Mouse (Mus musculus) heart, postnatal 0 days (tissue): ENCODE results near the gene Tpra1. TPM values are rescaled to one million over a fixed set of nuclear protein-coding genes. Genes with fewer than 3 reads are reported as not detected.

Experiments used
- ATAC-seq: fragments of 200-750 bp; cut with Nextera tagmentation; 2 replicates; pipeline ENCODE4 v1.8.0; 2017; ENCODE audit warnings: low read depth, moderate number of reproducible peaks, moderate library complexity; ENCODE audit not compliant: insufficient read depth
- DNase-seq: peaks from one replicate; pipeline ENCODE4 v3.0.0-alpha.2; 2016; ENCODE audit warnings: low spot score
- H3K27ac ChIP-seq: fragments of 300-500 bp; sonication (generic); 2 replicates; pipeline ENCODE4 v1.5.1; 2014; ENCODE audit warnings: low read depth, mild to moderate bottlenecking
- H3K27me3 ChIP-seq: fragments of 300-500 bp; sonication (generic); 2 replicates; pipeline ENCODE4 v1.6.1; 2014; ENCODE audit warnings: low read length, mixed read lengths; ENCODE audit not compliant: control insufficient read depth, insufficient read depth
- H3K36me3 ChIP-seq: fragments of 300-500 bp; sonication (generic); replicated peaks from 2 replicates; pipeline ENCODE4 v1.6.1; 2014; ENCODE audit warnings: low read length, mixed read lengths; ENCODE audit not compliant: control insufficient read depth, insufficient read depth
- H3K4me1 ChIP-seq: fragments of 300-500 bp; sonication (generic); 2 replicates; pipeline ENCODE4 v1.6.1; 2014; ENCODE audit warnings: antibody characterized with exemption; ENCODE audit not compliant: control insufficient read depth, insufficient read depth
- H3K4me2 ChIP-seq: fragments of 300-500 bp; sonication (generic); 2 replicates; pipeline ENCODE4 v1.6.1; 2014; ENCODE audit warnings: low read depth, mild to moderate bottlenecking, low read length, moderate library complexity
- H3K4me3 ChIP-seq: fragments of 300-500 bp; sonication (generic); 2 replicates; pipeline ENCODE4 v1.5.1; 2014; ENCODE audit warnings: low read depth, low read length
- H3K9ac ChIP-seq: fragments of 300-500 bp; sonication (generic); replicated peaks from 2 replicates; pipeline ENCODE4 v1.6.1; 2014; ENCODE audit warnings: low read depth, low read length, mixed read lengths
- H3K9me3 ChIP-seq: fragments of 300-500 bp; sonication (generic); replicated peaks from 2 replicates; pipeline ENCODE4 v1.6.1; 2016; ENCODE audit warnings: low read length; ENCODE audit not compliant: control insufficient read depth
- CTCF ChIP-seq: IDR thresholded peaks from 2 replicates; pipeline ENCODE4 v1.5.1; 2016; ENCODE audit warnings: antibody characterized with exemption, control low read depth, low read depth
- EP300 ChIP-seq: IDR thresholded peaks from 2 replicates; pipeline ENCODE4 v1.6.1; 2016; ENCODE audit warnings: antibody characterized with exemption, low read depth
- WGBS: fragments of 180-500 bp; shearing (Covaris S2); extraction: QIAGEN DNeasy Blood & Tissue Kit; methylation state at CpG from one replicate; pipeline ENCODE4 v1.1.7; 2014; 5-methylcytosine and 5-hydroxymethylcytosine counted together
- polyA plus RNA-seq: library from polyadenylated mRNA; unstranded; fragments of >200 nt; fragmentation: Nextera tagmentation; extraction: Ambion mirVana; gene quantifications from 2 replicates; pipeline ENCODE4 v1.2.1, GENCODE M21; 2015
- total RNA-seq: library from RNA; depleted of rRNA; stranded (reverse); fragments of >200 nt; gene quantifications from 2 replicates; pipeline ENCODE4 v1.2.3, GENCODE M21; 2014; ENCODE audit warnings: low replicate concordance

Gene Tpra1
- total and polyA plus RNA-seq, 2 experiments from 2014 or later: 39.1 to 131 TPM

DNA sequence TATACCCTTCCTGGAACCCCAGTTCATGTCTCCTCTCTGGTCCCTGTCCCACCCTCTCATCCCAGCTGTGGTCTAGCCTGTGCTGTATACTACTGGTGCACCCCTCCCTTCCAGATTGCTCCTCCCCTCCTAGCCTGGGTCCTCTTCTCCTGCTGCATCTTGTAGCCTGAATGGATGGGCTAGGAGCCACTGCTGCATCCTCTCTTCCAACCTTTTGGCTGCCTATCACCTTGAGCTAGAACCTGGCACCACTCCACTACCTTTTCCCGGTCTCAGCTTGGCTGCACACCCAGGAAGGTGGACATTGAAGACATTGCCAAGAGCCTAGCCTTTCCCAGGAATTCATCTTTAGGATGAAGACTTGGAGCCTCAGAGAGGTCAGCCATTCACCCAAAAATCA is 26.0 kb downstream of the Tpra1 start:
- no peak for TF ChIP-seq CTCF
- TF ChIP-seq EP300: no peak
- 71% methylated on average over 1 of the region's 1 CpGs for WGBS
- ATAC-seq: no peak
- Histone ChIP-seq H3K9ac (no peak overlapping the region), H3K27me3 (no peaks in the 10 kb centered on the region), H3K27ac (no peak overlapping the region), H3K4me2 (no peak overlapping the region), H3K36me3 (no peaks in the 10 kb centered on the region), H3K9me3 (no peaks in the 10 kb centered on the region), H3K4me1 (peaks cover 44% of the 10 kb centered on the region), H3K4me3 (no peak overlapping the region)
- no peak for DNase-seq

DNA sequence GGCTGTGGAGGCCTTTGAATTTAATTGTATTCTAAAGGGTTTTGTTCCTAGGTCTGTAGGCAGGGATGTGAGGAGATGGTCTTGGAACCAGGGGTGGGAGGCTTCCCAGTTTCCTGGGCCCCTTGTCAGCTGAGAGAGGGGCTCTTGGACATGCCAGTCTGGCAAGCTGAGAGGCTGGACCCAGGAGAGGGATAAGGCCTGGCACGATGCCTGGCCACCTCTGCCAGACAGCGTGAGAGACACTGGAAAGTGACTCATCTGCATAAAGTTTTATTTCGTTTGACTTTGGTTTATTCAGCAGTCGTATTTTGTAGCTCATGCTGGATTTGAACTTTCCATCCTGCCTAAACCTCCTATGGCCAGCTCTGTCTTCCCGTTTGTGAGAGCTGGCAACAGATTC is 26.5 kb downstream of the Tpra1 start:
- H3K9me3 ChIP-seq: no peaks in the 10 kb centered on the region
- H3K36me3 ChIP-seq: no peaks in the 10 kb centered on the region
- ATAC-seq: no peak
- H3K4me1 ChIP-seq: peaks cover 44% of the 10 kb centered on the region
- H3K4me2 ChIP-seq: no peak overlapping the region
- no peak for TF ChIP-seq CTCF
- TF ChIP-seq EP300: no peak
- WGBS: 42% methylated on average over 5 of the region's 5 CpGs
- no peaks in the 10 kb centered on the region for H3K27me3 ChIP-seq
- H3K27ac ChIP-seq: no peak overlapping the region
- DNase-seq: no peak
- H3K4me3 ChIP-seq: no peak overlapping the region
- H3K9ac ChIP-seq: 0 out of 2 replicates have a peak overlapping the region, but pooled peaks have one; percentile 8

DNA sequence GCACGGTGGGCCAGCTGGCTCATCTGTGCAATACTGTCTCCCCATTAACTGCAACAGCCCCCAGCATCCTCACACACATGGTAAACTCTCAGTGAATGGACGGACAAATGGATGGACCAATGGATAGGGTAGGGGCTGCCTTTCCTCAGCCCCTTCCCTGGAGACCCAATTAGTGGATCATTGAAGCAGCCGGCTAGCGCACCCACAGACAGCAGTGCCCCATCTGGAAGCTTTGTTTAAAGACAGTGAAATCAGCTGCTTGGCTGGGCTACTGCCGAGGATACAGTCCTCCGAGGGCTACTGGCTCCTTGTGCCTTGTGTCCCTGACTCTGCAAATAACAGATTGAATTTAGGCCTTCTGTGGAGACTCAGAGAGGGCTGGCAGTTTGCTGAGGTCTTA is 27.4 kb downstream of the Tpra1 start:
- no peak for DNase-seq
- no peaks in the 10 kb centered on the region for H3K9me3 ChIP-seq
- ATAC-seq: no peak
- no peak for TF ChIP-seq EP300
- TF ChIP-seq CTCF: no peak
- 82% methylated on average over 6 of the region's 6 CpGs for WGBS
- no peak overlapping the region for H3K4me3 ChIP-seq
- no peaks in the 10 kb centered on the region for H3K27me3 ChIP-seq
- no peaks in the 10 kb centered on the region for H3K36me3 ChIP-seq
- no peak overlapping the region for H3K9ac ChIP-seq
- H3K27ac ChIP-seq: no peak overlapping the region
- no peak overlapping the region for H3K4me2 ChIP-seq
- H3K4me1 ChIP-seq: peaks cover 38% of the 10 kb centered on the region

DNA sequence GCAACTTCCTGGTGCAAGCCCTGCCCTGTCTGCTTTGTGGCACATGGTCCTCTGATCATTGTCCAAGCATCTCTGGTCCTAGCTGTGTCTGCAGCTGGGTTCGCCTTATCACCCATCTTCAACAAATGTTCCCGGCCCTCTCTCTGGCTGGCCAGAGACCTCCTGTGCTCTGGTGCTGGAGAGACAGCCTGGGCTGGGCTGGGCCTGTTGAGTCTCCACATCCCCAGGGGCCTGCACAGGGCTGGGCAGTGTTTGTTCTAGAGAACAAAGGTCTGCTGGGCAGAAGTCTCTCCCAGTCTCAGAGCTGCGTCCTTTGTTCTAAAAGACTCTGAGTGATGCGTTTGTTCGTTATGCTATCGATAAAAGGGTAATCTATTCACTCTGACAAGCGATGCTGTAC is 28.0 kb downstream of the Tpra1 start:
- no peak overlapping the region for H3K9ac ChIP-seq
- H3K36me3 ChIP-seq: no peaks in the 10 kb centered on the region
- peaks cover 33% of the 10 kb centered on the region for H3K4me1 ChIP-seq
- H3K4me2 ChIP-seq: no peak overlapping the region
- 72% methylated on average over 7 of the region's 7 CpGs for WGBS
- H3K9me3 ChIP-seq: no peaks in the 10 kb centered on the region
- DNase-seq: no peak
- no peak overlapping the region for H3K4me3 ChIP-seq
- H3K27ac ChIP-seq: no peak overlapping the region
- no peaks in the 10 kb centered on the region for H3K27me3 ChIP-seq
- no peak for ATAC-seq
- no peak for TF ChIP-seq EP300

DNA sequence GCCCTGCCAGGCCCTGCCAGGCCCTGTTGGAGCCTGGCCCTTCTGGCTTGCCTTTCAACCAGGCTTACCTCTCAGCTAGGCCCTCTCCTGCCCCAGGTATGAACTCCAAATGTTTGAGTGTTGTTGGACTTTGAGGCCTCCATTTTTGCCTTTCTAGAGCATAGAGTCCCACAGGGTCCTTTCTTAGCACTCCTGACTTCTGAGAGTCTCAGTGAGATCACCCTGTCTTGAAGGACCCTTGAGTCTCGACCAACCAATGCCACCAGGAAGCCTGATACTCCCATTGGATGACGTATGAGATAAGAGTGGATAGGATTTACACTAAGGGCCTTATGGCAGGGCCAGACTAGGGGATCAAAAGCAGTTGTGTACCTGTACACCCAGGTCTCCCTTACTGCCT is 29.4 kb downstream of the Tpra1 start:
- H3K4me1 ChIP-seq: peaks cover 22% of the 10 kb centered on the region
- H3K9ac ChIP-seq: no peak overlapping the region
- H3K27ac ChIP-seq: no peak overlapping the region
- no peak for DNase-seq
- no peak for ATAC-seq
- no peak overlapping the region for H3K4me2 ChIP-seq
- no peaks in the 10 kb centered on the region for H3K27me3 ChIP-seq
- no peak for TF ChIP-seq CTCF
- TF ChIP-seq EP300: no peak
- no peak overlapping the region for H3K4me3 ChIP-seq
- WGBS: 64% methylated on average over 2 of the region's 2 CpGs
- H3K36me3 ChIP-seq: no peaks in the 10 kb centered on the region
- no peaks in the 10 kb centered on the region for H3K9me3 ChIP-seq

DNA sequence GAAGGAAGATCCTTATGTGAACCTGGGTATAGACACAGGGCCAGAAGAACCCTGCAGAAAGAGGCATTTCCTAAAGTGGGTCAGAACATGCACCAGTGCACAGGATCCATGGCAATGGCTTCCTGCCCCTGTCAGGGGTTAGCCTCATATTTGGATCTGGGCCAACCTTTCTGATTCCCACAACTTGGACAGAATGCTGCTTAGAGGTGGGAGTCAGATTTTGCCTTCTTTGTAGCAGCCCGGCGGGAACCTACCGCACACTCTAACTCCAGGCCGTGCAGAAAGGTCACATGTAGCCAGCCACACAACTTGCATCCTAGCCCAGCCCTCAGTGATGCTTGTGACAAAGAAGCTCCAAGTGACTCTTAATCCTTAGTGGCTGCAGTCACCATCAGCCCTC is 32.1 kb downstream of the Tpra1 start:
- no peak for ATAC-seq
- Histone ChIP-seq H3K27me3 (no peaks in the 10 kb centered on the region), H3K9me3 (no peaks in the 10 kb centered on the region), H3K36me3 (no peaks in the 10 kb centered on the region), H3K27ac (no peak overlapping the region), H3K9ac (no peak overlapping the region), H3K4me3 (no peak overlapping the region), H3K4me2 (no peak overlapping the region), H3K4me1 (peaks cover 13% of the 10 kb centered on the region)
- WGBS: 59% methylated on average over 4 of the region's 4 CpGs
- DNase-seq: no peak
- TF ChIP-seq EP300 (no peak), CTCF (no peak)
